Mouse (Mus musculus) CH12F3 (cell line): ENCODE data around the gene Atf6b.

Source experiments
- in situ Hi-C: fragments of 300-500 bp; cut with MboI; formaldehyde crosslinking; loops from 2 replicates; pipeline ENCODE4 v1.14.3; 2020; ENCODE audit warnings: low sequenced_read_pairs

Gene Atf6b

GRCm38 (mm10) chr17:34645256-34645829, 1.6 kb upstream of the Atf6b start:
- in situ Hi-C loops: no loop called here

- in situ Hi-C loops: no loop called here
These were observed 975 bp upstream of the Atf6b start for GRCm38 (mm10) chr17:34645831-34646511.

DNA sequence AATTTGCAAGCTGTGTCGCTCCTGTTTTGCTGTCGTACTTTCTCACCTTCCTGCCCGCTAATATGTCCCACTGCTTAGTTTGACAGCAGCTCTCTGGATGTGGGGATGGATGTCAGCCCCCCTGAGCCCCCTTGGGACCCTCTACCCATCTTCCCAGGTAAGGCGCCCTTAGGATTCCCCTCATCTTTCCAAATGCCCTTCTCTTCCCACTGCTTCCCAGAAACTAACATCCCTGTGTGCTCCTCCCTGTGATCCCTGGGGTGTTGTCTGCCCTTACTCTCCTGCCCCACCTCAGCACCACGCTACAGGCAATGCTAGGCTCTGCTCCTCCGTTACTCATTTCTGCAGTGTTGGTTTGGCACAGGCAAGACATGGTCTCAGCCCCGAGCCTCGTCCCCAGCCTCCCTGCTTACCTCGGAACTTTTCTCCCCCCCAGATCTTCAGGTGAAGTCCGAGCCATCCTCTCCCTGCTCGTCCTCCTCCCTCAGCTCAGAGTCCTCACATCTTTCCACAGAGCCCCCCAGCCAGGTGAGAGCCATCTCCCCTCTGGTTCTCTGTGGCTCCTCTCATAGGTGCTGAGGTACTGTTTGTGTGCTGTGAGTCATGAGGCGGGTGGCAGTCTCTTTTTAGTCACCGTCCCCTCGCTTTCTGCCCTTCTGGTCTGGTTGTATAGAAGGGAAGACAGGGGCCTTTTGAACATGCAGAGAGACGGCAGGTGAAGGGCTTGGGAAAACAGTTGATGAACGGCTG, 1.4 kb downstream of the Atf6b start:
- in situ Hi-C loops: no loop called here

DNA sequence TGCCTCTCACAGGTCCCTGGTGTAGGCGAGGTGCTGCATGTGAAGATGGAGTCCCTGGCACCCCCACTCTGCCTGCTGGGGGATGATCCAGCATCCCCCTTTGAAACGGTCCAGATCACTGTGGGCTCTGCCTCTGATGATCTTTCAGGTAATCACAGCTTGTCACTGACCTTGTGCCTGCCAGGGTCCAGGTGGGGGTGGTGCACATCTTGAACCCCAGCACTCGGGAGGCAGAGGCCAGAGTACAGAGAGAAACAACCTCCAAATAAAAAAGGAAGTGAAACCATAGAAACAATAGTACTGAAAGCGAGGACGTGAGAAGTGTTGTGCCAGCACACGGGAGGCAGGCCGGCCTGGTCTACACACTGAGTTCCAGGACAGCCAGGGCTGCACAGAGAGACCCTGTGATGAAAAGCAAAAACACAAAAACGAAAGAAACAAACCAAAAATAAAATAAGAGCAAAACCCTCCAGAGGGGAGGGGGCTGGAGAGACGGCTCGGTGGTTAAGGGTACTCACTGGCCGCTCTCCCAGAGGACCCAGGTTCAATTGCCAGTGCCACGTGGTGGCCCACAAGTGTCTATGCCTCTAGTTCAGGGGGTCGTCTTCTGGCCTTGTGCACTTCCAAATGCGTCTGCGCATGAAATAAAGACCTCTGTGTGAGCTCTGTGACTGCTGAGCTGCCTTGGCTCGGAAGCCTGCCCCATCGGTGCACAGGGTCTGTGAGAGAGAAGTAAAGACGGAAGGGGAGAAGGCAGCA, 2.3 kb downstream of the Atf6b start:
- in situ Hi-C loops: no loop called here

DNA sequence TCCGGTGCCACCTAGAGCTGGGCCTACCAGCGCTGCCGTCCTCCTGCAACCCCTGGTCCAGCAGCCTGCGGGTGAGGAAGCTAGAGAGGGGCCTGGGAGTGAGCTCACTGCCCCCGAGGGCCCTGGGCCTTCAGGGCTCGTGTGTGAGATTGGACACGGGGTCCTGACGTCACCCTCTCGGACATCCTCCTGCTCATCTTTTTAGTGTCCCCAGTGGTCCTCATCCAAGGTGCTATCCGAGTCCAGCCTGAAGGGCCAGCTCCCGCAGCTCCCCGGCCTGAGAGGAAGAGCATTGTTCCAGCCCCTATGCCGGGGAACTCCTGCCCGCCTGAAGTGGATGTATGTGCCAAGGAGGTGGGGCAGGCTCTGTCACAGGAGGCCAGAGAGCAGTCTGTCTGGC, 3.8 kb downstream of the Atf6b start:
- in situ Hi-C loops: no loop called here

DNA sequence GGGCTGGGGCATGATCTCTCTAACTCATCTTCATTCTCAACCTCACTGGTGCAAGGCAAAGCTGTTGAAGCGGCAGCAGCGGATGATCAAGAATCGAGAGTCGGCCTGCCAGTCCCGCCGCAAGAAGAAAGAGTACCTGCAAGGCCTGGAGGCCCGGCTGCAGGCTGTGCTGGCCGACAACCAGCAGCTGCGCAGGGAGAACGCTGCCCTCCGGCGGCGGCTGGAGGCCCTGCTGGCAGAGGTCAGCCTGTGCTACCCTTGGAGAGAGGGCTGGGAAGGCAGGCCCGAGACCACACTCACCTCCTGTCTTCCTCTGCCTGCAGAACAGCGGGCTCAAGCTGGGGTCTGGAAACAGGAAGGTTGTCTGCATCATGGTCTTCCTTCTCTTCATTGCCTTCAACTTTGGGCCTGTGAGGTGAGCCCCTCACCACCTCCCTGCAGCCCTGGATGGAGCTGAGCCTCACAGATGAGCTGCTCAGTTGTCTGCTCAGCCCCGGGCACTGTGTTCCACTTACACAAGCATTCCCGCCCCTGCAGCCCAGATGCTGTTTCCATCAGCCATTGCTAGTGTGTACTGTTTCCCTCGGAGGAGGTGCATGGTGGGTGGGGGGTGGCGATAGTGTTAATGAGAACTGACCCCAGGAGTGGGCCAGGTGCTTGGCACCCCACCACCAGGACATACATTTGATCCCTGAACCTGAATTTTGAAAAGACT, 4.7 kb downstream of the Atf6b start:
- in situ Hi-C loops: no loop called here

DNA sequence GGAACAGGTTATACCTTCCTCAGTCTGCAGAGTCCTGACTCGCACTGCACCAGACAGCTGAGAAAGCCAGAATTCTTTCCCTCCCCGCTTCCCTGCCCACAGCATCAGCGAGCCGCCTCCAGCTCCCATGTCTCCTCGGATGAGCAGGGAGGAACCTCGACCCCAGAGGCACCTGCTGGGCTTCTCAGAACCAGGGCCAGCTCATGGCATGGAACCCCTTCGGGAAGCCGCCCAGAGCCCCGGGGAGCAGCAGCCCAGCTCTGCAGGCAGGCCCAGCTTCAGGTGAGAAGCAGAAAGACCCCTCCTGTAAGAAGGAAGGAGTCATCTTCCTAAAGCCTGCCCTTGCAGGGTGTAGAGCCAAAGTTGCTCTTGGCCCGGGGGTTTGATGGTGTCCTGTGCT, 5.6 kb downstream of the Atf6b start:
- in situ Hi-C loops: no loop called here

DNA sequence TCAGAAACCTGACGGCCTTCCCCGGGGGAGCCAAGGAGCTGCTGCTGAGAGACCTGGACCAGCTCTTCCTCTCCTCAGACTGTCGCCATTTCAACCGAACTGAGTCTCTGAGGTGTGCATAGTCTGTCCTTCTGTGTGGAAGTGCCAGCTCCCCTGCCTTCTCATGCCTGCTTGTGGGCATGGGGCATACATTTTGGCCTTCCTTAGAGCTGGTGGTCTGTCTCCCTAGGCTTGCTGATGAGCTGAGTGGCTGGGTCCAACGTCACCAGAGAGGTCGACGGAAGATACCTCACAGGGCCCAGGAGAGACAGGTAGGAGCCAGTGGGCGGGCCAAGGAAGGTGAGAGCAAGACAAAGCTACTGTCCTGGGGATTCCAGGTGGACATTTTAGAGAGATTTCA, 6.0 kb downstream of the Atf6b start:
- in situ Hi-C loops: no loop called here

DNA sequence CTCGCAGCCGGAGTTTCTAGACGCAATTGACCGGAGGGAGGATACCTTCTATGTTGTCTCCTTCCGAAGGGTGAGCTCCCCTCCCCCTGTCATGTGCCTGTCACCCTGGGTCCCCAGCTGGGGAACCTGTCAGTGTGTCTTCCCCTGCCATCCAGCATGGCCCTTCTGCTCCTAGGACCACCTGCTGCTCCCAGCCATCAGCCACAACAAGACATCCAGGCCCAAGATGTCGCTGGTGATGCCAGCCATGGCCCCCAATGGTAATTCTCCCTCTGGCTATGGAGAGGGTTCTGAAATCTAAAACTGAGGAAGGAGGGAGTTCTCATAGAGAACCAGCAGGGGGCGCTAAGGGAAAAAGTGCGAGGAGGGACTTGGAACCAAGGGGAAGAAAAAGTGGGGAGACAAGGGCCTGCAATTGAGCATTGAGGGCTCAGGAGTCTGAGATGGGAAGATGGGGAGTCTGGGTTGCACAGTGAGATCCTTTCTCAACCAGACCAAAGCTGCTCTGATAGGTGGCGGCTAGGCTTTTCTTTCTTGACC, 6.9 kb downstream of the Atf6b start:
- in situ Hi-C loops: no loop called here

- in situ Hi-C loops: no loop called here
These were observed 7.4 kb downstream of the Atf6b start for GRCm38 (mm10) chr17:34654392-34654791.

GRCm38 (mm10) chr17:34655160-34655559, 8.2 kb downstream of the Atf6b start:
- in situ Hi-C loops: no loop called here

GRCm38 (mm10) chr17:34655581-34655991, 8.6 kb downstream of the Atf6b start:
- in situ Hi-C loops: no loop called here

DNA sequence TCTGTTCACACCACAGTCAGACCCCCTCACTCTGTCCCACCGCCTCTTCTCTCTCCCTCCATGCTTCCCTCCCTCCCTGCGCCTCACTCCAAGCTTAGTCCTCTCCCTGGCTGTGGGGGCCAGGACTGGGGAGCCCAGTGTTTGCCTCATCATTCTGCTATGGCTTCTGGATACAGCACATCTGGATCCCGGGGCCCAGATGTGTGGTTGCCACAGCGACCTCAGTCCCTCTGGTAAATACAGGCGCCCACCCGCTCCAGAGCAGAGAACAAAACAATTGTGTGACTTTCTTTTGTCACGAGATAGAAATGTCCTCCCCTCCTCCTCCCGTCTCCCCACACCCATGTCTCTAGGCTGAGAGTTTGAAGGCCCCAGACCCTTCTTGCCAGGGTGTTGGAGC, 9.7 kb downstream of the Atf6b start:
- in situ Hi-C loops: no loop called here

DNA sequence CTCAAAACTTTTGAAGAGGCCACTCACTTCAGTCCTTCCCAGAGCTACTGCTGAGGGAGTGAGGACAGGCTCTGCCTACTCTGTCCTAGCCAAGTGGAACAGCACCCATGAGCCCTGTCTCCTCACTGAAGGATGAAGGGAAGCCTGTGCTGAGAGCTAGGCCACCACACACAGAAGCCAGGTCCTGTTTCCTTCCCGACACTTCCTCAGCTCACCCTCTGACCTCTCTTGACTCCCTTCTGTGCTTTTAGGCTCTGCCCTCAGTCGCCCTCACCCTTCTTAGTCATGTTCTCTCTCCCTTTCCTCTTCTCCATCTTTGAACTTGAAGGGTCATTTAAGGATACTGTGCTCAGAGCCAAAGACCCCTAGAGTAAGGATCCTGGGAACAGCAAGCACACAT, 10.3 kb downstream of the Atf6b start:
- in situ Hi-C loops: no loop called here

DNA sequence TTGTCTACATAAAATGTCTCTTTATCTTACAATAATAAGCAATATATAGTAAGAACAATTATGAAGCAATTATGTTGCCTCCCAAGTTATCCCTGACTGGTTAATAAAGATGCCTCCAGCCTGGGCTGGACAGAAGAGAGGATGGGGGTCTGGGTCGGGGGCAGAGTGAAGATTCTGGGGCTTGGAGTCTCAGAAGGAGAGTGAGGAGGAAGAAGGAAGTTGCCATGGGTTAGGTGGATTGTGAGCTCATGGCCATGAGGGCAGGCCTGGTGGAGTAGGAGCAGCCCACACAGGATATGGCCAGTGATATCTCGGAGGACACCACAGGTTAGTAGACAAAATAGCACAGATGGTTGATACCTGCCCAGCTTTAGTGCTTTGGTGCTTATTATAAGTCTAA, 11.2 kb downstream of the Atf6b start:
- in situ Hi-C loops: no loop called here

DNA sequence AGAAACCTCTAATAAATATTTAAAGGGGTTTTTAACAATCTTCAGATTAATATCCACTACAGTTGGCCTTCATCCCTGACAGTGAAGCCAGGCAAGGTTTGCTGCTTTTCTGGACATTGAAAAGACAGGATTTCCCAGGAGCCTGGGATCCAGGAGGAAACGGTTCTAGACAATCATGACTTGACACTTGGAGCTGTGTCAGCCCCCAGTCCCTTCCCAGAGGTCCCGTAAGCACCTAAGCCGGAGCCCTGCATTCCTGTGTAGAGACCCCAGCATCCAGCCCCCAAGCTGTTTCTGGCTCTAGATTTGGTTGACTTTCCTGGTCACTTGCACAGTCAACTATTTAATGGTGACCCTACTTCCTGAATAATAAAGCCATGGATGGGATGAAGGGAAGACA, 11.6 kb downstream of the Atf6b start:
- in situ Hi-C loops: no loop called here

DNA sequence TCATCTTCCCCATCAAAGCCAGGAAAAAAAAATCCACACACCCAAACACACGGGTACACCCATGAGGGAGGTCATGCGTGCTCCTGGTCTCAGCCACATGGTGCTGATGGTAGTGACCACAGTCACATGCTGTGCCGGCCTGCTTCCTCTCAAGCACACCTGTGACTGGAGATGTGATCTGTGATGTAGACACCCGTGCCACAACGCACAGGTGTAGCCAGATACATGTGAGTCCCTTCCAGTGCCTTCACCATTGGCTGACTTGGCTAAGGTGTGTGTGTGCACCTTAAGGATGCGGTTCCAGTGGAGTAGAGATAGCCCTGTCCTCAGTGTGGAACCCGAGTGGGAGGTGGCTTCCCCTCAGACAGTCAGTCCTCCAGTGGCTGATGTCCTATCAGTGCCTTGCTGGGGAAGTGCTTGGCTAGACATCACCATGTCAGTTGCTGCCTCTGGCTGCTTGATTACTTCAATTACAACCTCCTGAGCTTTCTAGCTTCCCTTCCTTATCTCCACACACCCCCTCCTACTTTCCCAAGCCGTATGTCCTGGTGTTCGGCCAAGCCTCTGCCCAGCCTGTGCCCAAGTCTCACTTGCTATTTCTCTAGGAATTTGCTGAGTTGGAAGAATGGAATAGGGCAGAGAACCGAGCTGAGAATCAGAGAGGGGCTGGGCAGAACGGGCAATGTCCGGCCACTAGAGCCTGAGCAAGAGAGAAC, 12.4 kb downstream of the Atf6b start:
- in situ Hi-C loops: no loop called here

DNA sequence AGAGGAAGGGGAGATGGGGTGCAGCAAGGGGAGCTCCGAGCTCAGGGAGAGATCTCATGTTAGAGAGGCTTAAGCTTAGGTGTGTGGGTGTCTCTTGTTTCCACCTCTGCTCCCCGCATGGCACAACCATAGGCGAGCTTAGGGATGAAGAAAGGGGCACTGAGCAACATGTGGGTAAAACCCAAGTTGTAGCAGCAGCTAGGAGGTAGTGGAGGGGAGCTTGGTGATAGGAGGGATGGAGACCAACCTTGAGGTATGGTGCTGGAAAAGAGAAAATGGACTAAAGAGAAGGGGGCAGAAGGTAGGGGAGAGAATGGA, 12.9 kb downstream of the Atf6b start:
- in situ Hi-C loops: no loop called here

GRCm38 (mm10) chr17:34660259-34660820, 13.4 kb downstream of the Atf6b start:
- in situ Hi-C loops: no loop called here

DNA sequence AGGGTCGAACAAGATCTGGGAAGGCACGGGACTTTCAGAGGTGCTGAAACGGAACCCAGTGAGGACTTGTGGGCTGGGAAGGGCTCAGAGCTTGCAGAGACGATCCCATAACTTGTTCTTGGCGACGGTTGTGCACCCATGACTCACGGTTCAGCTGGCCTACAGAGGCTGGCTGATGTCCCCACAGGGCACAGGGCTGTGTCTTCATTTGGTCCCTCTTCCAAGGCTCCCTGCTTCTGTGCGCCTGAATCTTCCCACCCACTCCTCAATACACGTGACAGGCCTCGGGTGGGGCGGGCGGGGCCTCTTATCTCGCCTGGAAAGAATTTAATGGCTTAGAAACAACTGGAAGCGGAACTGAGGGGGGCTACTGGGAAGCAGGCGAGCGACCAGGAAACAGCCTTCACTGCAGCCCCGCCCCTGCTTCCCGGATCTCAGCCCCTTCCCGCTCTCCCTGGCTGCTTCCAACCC, 14.2 kb downstream of the Atf6b start:
- in situ Hi-C loops: no loop called here
